In the genomic region with DNA sequence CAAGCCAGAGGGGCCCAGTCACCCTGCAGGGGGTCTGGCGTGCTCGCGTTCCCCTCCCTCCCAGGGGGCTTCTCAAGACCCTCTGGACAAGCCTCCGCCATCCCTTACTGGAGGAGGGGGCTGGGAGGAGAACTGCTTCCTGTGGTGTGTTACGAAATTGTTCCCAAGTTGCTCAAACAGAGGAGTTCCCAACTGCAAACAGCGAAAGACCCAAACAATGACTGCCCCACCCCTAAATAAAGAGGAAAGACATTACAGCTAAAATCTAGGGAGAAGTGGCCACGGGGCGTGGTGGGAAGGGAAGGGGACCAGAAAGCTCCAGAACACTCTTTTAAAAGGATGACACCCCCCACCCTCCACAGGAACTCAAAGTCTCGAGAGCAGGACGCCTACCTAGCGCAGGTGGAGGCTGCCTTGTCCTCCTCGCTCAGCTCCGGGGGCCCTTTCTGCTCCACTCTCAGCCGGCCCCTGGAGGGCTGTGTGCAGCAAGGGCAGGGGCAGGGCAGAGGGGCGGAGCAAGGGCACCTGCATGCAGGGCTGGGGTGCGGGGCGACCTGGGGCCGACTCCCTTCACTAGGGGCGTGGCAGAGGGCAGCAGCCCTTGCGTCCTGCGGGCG, we compare ENCODE assay signal across 8 mouse cellular contexts. TPM values are rescaled to one million over a fixed set of nuclear protein-coding genes. Genes with fewer than 3 reads are reported as not detected.
A peak's percentile ranks its signal among the peaks of the same experiment; 100 is the strongest.
DNase-seq lines count a peak whose midpoint lies in the region; ATAC-seq and TF ChIP-seq lines count a peak whose summit lies in the region.

No protein-coding gene starts in this region.

- WGBS in limb, embryonic 12.5 days, result 3% methylated on average over 22 of the region's 22 CpGs
- under 1% methylated on average over 22 of the region's 22 CpGs for WGBS in midbrain, embryonic 10.5 days

- peaks cover 62% of the 10 kb centered on the region for H3K27me3 ChIP-seq in limb, embryonic 12.5 days
- peaks cover 100% of the 10 kb centered on the region for H3K27me3 ChIP-seq in midbrain, embryonic 10.5 days (ENCODE audit: low read depth, poor library complexity, severe bottlenecking)

- peak; percentile 36 for ATAC-seq in granulocyte monocyte progenitor cell, adult 5-6 weeks (replicated peaks; ENCODE audit: poor library complexity, severe bottlenecking)
- ATAC-seq in limb, embryonic 12.5 days (ENCODE audit: insufficient number of reproducible peaks, insufficient read depth, low FRiP score, low TSS enrichment, low read depth), result no peak

- peak overlapping the region; percentile 49 for H3K4me2 ChIP-seq in limb, embryonic 12.5 days

- peaks cover 1 to 35% of the 10 kb centered on the region in 2 experiments; a peak in 2 of 4 replicates for H3K4me1 ChIP-seq in ES-E14 (ENCODE audit: control insufficient read depth in 2 of 2, insufficient read depth in 2 of 2, low read length in 2 of 2, poor library complexity in 1 of 2)
- peaks cover 82% of the 10 kb centered on the region for H3K4me1 ChIP-seq in limb, embryonic 12.5 days (replicated peaks)
- H3K4me1 ChIP-seq in midbrain, embryonic 10.5 days, result peaks cover 73% of the 10 kb centered on the region

- no peak overlapping the region for H3K9ac ChIP-seq in ES-E14 (ENCODE audit: insufficient read depth, low read depth, low read length, poor library complexity, severe bottlenecking)
- H3K9ac ChIP-seq in limb, embryonic 12.5 days (replicated peaks), result peak overlapping the region; percentile 23; the same call in 1 of the 2 replicates

- peak; percentile 54 to 62 for DNase-seq in cerebellum, postnatal 10 days
- no peak for DNase-seq in cerebellum, adult 9-11 months
- DNase-seq in ES-E14 (ENCODE audit: low read depth, low spot score), result no peak
- peak; percentile 48 for DNase-seq in midbrain, embryonic 10.5 days (ENCODE audit: low spot score)
- peak; percentile 71 for DNase-seq in testis, postnatal 14 days (ENCODE audit: low spot score)
- DNase-seq in layer of hippocampus, adult 18-20 months (ENCODE audit: low spot score in 2 of 2), result no peak

- H3K27ac ChIP-seq in ES-E14 (ENCODE audit: insufficient read depth, low read depth, low read length, poor library complexity, severe bottlenecking), result no peak overlapping the region
- H3K27ac ChIP-seq in limb, embryonic 12.5 days, result peak overlapping the region; percentile 56; the same call in 1 of the 2 replicates
- H3K27ac ChIP-seq in midbrain, embryonic 10.5 days (replicated peaks), result peak overlapping the region; percentile 69; the same call in 1 of the 2 replicates

- H3K4me3 ChIP-seq in ES-E14 (ENCODE audit: insufficient read depth in 1 of 2, low read depth in 1 of 2, low read length in 2 of 2, poor library complexity in 1 of 2, severe bottlenecking in 1 of 2), result peak overlapping the region; percentile 45 to 47
- peak overlapping the region; percentile 26; the same call in 1 of the 2 replicates for H3K4me3 ChIP-seq in limb, embryonic 12.5 days (replicated peaks)
- H3K4me3 ChIP-seq in midbrain, embryonic 10.5 days, result peak overlapping the region; percentile 39

- in situ Hi-C loops in ES-E14 (cut with MboI; ENCODE audit: low sequenced_read_pairs in 2 of 2, unreplicated experiment in 2 of 2), result loop anchor here in 1 of 2 experiments (10.0 kb wide), 2 partner anchors 67 to 107 kb away; no protein-coding TSS in a partner anchor

- H3K36me3 ChIP-seq in ES-E14 (ENCODE audit: control insufficient read depth, insufficient read depth, low read length, poor library complexity, severe bottlenecking), result no peaks in the 10 kb centered on the region
- H3K36me3 ChIP-seq in limb, embryonic 12.5 days, result peaks cover 20% of the 10 kb centered on the region; the same call in 1 of the 2 replicates
- H3K36me3 ChIP-seq in midbrain, embryonic 10.5 days, result no peaks in the 10 kb centered on the region

- H3K9me3 ChIP-seq in ES-E14 (ENCODE audit: control insufficient read depth, insufficient read depth, low read depth, low read length), result no peaks in the 10 kb centered on the region
- H3K9me3 ChIP-seq in limb, embryonic 12.5 days, result no peaks in the 10 kb centered on the region
- no peaks in the 10 kb centered on the region for H3K9me3 ChIP-seq in midbrain, embryonic 10.5 days (replicated peaks)

TF ChIP-seq in ES-E14, 5 proteins besides CTCF, POLR2A, EP300 and RAD21:
- no peak for TF ChIP-seq ZNF384 (IDR thresholded peaks at IDR 0.05; ENCODE audit: low read depth, low read length)
- TF ChIP-seq HCFC1 (IDR thresholded peaks at IDR 0.05; ENCODE audit: borderline replicate concordance, insufficient read depth, low read length), result no peak
- no peak for TF ChIP-seq CHD2 (IDR thresholded peaks at IDR 0.05; ENCODE audit: low read depth, low read length)
- TF ChIP-seq MAFK (IDR thresholded peaks at IDR 0.05; ENCODE audit: insufficient read depth, low read depth, low read length), result no peak
- TF ChIP-seq ZC3H11A (IDR thresholded peaks at IDR 0.05; ENCODE audit: borderline replicate concordance, low read depth, low read length), result no peak
TF ChIP-seq in ES-E14: peak in this region for 0.

RNA-seq across cellular contexts. Expression of a gene that starts 6.1 kb away (rescaled TPM):
- 0.49 and 0.74 TPM in 2 replicates for total RNA-seq in ES-E14 (2012; rRNA removed)
- 82.1 and 133 TPM in 2 replicates for total RNA-seq in granulocyte monocyte progenitor cell, adult 5-6 weeks (2014; fragmentation: Nextera tagmentation)
- total RNA-seq in granulocyte monocyte progenitor cell, adult 5-6 weeks (2017), result 65.9 and 73.3 TPM in 2 replicates
- 3.7 and 4.7 TPM in 2 replicates for polyA plus RNA-seq in limb, embryonic 12.5 days (2016; fragmentation: Nextera tagmentation; extraction: Ambion mirVana)
- polyA plus RNA-seq in midbrain, embryonic 10.5 days (2016; fragmentation: Nextera tagmentation; extraction: Ambion mirVana), result 4.8 and 5.8 TPM in 2 replicates
- 1 to 10 TPM; 2.0 to 2.2 TPM for total RNA-seq in layer of hippocampus, adult 18-20 months (2021)

RNA-seq across cellular contexts. Expression of a gene that starts 15.4 kb away (rescaled TPM):
- total RNA-seq in ES-E14 (2012; rRNA removed), result 1.5 and 2.1 TPM in 2 replicates
- 11.0 and 17.9 TPM in 2 replicates for total RNA-seq in granulocyte monocyte progenitor cell, adult 5-6 weeks (2014; fragmentation: Nextera tagmentation)
- 4.4 and 4.8 TPM in 2 replicates for total RNA-seq in granulocyte monocyte progenitor cell, adult 5-6 weeks (2017)
- polyA plus RNA-seq in limb, embryonic 12.5 days (2016; fragmentation: Nextera tagmentation; extraction: Ambion mirVana), result 9.7 and 11.8 TPM in 2 replicates
- 1.1 and 1.4 TPM in 2 replicates for polyA plus RNA-seq in midbrain, embryonic 10.5 days (2016; fragmentation: Nextera tagmentation; extraction: Ambion mirVana)
- not detected for total RNA-seq in layer of hippocampus, adult 18-20 months (2021)

RNA-seq across cellular contexts. Expression of a gene that starts 19.7 kb away (rescaled TPM):
- 75.4 and 85.5 TPM in 2 replicates for total RNA-seq in ES-E14 (2012; rRNA removed)
- 92.9 and 98.1 TPM in 2 replicates for total RNA-seq in granulocyte monocyte progenitor cell, adult 5-6 weeks (2014; fragmentation: Nextera tagmentation)
- 46.5 and 59.2 TPM in 2 replicates for total RNA-seq in granulocyte monocyte progenitor cell, adult 5-6 weeks (2017)
- polyA plus RNA-seq in limb, embryonic 12.5 days (2016; fragmentation: Nextera tagmentation; extraction: Ambion mirVana), result 16.9 and 21.4 TPM in 2 replicates
- polyA plus RNA-seq in midbrain, embryonic 10.5 days (2016; fragmentation: Nextera tagmentation; extraction: Ambion mirVana), result 24.8 and 26.3 TPM in 2 replicates
- total RNA-seq in layer of hippocampus, adult 18-20 months (2021), result 10 to 100 TPM; 94.8 to 95.5 TPM

RNA-seq across cellular contexts. Expression of a gene that starts 21.3 kb away (rescaled TPM):
- 260 and 334 TPM in 2 replicates for total RNA-seq in ES-E14 (2012; rRNA removed)
- total RNA-seq in granulocyte monocyte progenitor cell, adult 5-6 weeks (2014; fragmentation: Nextera tagmentation), result 76.9 and 123 TPM in 2 replicates
- 73.8 and 95.9 TPM in 2 replicates for total RNA-seq in granulocyte monocyte progenitor cell, adult 5-6 weeks (2017)
- 63.4 and 66.9 TPM in 2 replicates for polyA plus RNA-seq in limb, embryonic 12.5 days (2016; fragmentation: Nextera tagmentation; extraction: Ambion mirVana)
- 56.4 and 58.1 TPM in 2 replicates for polyA plus RNA-seq in midbrain, embryonic 10.5 days (2016; fragmentation: Nextera tagmentation; extraction: Ambion mirVana)
- 100 to 1,000 TPM in 1 of 2 experiments, 10 to 100 TPM in 1; 96.9 to 108 TPM for total RNA-seq in layer of hippocampus, adult 18-20 months (2021)

RNA-seq across cellular contexts. Expression of a gene that starts 44.7 kb away (rescaled TPM):
- 49.3 and 49.7 TPM in 2 replicates for total RNA-seq in ES-E14 (2012; rRNA removed)
- 33.3 and 44.1 TPM in 2 replicates for total RNA-seq in granulocyte monocyte progenitor cell, adult 5-6 weeks (2014; fragmentation: Nextera tagmentation)
- 40.7 and 47.6 TPM in 2 replicates for total RNA-seq in granulocyte monocyte progenitor cell, adult 5-6 weeks (2017)
- 134 and 144 TPM in 2 replicates for polyA plus RNA-seq in limb, embryonic 12.5 days (2016; fragmentation: Nextera tagmentation; extraction: Ambion mirVana)
- 63.6 and 78.2 TPM in 2 replicates for polyA plus RNA-seq in midbrain, embryonic 10.5 days (2016; fragmentation: Nextera tagmentation; extraction: Ambion mirVana)
- total RNA-seq in layer of hippocampus, adult 18-20 months (2021), result 10 to 100 TPM in 1 of 2 experiments, 1 to 10 TPM in 1; 6.2 to 10.0 TPM

Comparison
In these comparisons a context has a peak if more than half of its experiments do, and no peak if none do; other contexts are left out.
1. DNase-seq: peak in cerebellum, postnatal 10 days (2 of 2), midbrain, embryonic 10.5 days (single experiment) and testis, postnatal 14 days (single experiment); none in cerebellum, adult 9-11 months (single experiment), ES-E14 (single experiment) and layer of hippocampus, adult 18-20 months (0 of 2).
2. RNA of a gene that starts 6.1 kb away (total RNA-seq): 65.9 to 133 TPM in granulocyte monocyte progenitor cell, adult 5-6 weeks; 2.0 to 2.2 TPM in layer of hippocampus, adult 18-20 months and 0.49 to 0.74 TPM in ES-E14; every median in the first group is over 10 times any median in the second.
3. Peak in every context shown above with its lines, with median percentiles within 50 percentile points of each other: H3K4me3 ChIP-seq.